Mouse (Mus musculus) granulocyte monocyte progenitor cell, adult 5-6 weeks (primary cell): ENCODE measurements at regions not wholly inside any gene's neighbourhood (a gene's known extent, or its start where the extent isn't known, plus 50 kb on each side); places are given as distances from the start of the nearest gene placed in this dataset.

Source experiments
- ATAC-seq: replicated peaks from 2 replicates; pipeline ENCODE4 v1.8.0; 2016; ENCODE audit warnings: mild to moderate bottlenecking, moderate TSS enrichment, inconsistent platforms; ENCODE audit not compliant: poor library complexity, severe bottlenecking

DNA sequence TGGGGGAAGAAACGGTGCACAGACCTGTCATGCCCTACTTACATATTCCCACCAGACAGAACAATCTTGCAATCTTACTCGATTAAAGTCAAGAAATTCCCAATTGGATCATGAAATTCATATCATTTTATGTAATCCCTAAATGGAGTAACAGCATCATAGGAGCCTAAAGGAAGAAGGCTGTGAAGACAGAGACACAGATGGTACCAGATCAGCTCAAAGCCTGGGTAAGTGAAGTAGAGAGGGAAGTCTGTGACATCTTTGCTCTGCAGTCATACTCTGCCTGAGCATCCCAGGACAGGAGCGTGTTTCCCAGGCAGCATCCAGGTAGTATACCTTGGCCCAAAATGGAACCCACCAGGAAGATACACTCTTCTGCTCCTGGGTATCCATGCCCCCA lies 108.6 kb downstream of the Diras2 start:
- no peak for ATAC-seq

DNA sequence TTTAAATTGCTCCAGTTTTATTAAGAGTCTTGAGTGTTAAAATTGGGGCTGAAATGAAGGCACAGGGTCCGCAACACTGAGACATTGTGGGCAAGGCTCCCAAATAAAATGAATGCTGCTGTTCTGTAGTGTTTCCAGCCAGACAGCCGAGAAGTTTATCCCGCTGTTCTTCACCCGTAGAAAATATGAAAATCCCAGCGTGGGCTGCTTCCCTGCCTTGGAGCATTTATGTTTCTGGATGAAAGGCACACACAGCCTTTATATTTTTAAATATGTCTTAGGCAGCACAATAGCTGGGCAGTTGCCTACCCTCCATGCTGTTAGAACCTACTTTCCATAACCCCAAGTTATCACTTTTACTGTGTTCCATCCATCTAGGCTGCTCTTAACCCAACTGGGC lies 102.6 kb downstream of the Diras2 start:
- no peak for ATAC-seq

DNA sequence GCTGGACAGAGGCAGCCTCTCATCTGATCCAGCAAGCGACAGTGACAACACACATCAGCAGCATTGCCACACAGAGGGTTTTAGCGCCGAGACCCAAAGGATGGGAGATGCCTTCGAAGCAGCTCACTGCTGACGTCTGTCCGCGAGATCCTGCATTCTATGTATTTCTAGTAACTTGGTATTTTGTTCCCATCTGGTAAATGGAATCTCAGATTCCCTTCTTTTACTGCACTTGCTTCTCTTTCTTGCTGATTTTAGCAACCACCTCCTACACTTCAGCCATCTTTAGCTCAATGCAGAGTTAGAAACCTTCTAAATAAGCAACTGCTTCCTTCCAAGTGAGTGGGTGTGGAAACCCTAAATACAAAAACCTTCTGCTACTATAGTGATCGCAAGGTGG lies 94.3 kb downstream of the Diras2 start:
- ATAC-seq: no peak

DNA sequence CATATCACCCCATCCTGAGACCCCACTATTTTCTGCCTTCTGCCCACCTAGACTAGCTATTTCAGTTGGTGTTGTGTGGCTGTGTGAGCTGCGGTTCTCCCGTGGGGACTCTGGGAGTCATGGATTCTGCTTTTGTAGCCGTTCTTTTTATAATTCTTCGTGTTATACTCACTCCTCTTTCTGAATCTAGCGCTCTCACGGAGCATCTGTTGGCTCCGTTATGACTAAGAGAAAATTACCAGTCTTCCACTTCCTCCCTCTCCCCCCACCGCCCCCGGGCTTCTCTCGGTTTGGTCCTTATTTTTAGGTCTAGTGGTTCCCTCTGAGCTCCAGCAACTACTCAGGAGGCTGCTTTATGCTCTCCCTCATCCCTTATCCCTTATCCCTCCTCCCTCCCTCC lies 85.6 kb downstream of the Diras2 start:
- no peak; the same call in 1 of the 2 replicates for ATAC-seq

DNA sequence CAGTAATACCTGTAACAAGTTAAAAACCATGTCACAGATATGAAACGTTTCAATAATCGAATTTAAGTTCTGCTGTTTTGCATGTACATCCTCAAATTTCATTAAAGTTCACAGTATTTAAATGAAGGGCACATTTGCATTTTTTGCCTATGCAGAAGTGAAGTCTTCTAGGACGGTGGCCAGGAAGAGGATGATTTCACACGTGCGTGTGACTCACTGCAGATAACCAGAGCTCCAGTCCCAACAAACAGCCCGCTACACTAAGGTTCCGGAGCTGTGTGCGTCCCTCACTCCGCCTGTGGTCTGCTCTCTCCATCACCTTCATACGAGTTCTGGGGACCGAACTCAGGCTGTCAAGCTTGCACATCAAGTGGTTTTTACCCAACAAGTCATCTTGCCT lies 82.2 kb downstream of the Diras2 start:
- no peak; the same call in 1 of the 2 replicates for ATAC-seq

DNA sequence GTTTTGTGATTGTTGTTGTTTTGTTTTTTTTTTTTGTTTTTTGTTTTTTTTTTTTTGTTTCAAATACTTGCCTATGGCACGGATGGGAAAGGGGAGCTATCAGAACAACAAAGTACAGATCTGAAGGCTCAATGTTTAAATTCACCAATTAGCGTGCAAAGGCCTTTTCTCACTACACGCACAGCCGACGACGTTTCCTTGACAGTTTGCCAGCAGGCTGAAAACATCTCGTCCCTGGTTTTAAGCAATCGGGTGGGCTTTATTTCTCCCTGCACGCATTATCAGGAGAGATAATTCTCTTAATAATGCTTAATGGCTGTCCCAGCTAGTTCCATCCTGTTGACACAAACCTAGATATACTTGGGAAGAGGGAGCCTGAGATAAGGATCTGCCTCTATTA lies 79.6 kb downstream of the Diras2 start:
- no peak for ATAC-seq

DNA sequence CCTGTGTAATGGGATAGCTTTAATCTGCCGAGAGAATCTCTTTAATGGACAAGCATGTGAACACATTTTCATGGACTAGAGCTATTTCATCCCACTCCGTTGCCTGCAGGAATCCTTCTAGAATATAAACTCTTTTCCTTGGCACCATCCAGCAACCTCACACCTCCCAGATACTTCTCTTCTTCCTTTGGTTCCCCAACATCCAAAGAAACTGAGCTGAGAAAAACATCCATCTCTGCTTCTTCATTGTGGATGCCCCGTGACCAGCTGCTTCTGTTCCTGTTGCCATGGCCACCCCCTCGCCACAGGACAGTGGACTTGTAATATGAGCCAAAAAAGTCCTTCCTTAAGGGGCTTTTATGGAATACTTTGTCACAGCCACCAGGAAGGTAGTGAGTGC lies 78.8 kb downstream of the Diras2 start:
- no peak for ATAC-seq
